Mouse (Mus musculus) neural tube, embryonic 14.5 days (tissue): Measurements from ENCODE around the gene C2cd2. TPM values are rescaled to one million over a fixed set of nuclear protein-coding genes. Genes with fewer than 3 reads are reported as not detected.

Experiments used
- ATAC-seq: fragments of 200-750 bp; cut with Nextera tagmentation; 2 replicates; pipeline ENCODE4 v1.8.0; 2017; ENCODE audit warnings: low read depth, mild to moderate bottlenecking, moderate TSS enrichment, moderate library complexity
- H3K27ac ChIP-seq: fragments of 300-500 bp; sonication (generic); 2 replicates; pipeline ENCODE4 v1.5.1; 2014; ENCODE audit warnings: low read depth, mild to moderate bottlenecking, control low read depth, low read length, moderate library complexity, mixed read lengths
- H3K27me3 ChIP-seq: fragments of 300-500 bp; sonication (generic); 2 replicates; pipeline ENCODE4 v1.6.1; 2014; ENCODE audit warnings: low read length; ENCODE audit not compliant: control insufficient read depth, insufficient read depth
- H3K36me3 ChIP-seq: fragments of 300-500 bp; sonication (generic); 2 replicates; pipeline ENCODE4 v1.6.1; 2014; ENCODE audit warnings: low read length, mixed read lengths; ENCODE audit not compliant: control insufficient read depth, insufficient read depth
- H3K4me1 ChIP-seq: fragments of 300-500 bp; sonication (generic); 2 replicates; pipeline ENCODE4 v1.6.1; 2014; ENCODE audit warnings: low read length; ENCODE audit not compliant: control insufficient read depth, insufficient read depth
- H3K4me2 ChIP-seq: fragments of 300-500 bp; sonication (generic); 2 replicates; pipeline ENCODE4 v1.6.1; 2014; ENCODE audit warnings: mild to moderate bottlenecking, low read depth, low read length, control low read depth
- H3K4me3 ChIP-seq: fragments of 300-500 bp; sonication (generic); 2 replicates; pipeline ENCODE4 v1.5.1; 2014; ENCODE audit warnings: low read depth, low read length, control low read depth, mixed read lengths
- H3K9ac ChIP-seq: fragments of 300-500 bp; sonication (generic); replicated peaks from 2 replicates; pipeline ENCODE4 v1.6.1; 2014; ENCODE audit warnings: low read depth, mild to moderate bottlenecking, control low read depth, low read length, mixed read lengths
- H3K9me3 ChIP-seq: fragments of 300-500 bp; sonication (generic); 2 replicates; pipeline ENCODE4 v1.6.1; 2016; ENCODE audit warnings: low read length; ENCODE audit not compliant: control insufficient read depth
- WGBS: fragments of 180-500 bp; shearing (Covaris S2); extraction: QIAGEN DNeasy Blood & Tissue Kit; methylation state at CpG from one replicate; pipeline ENCODE4 v1.1.7; 2014; 5-methylcytosine and 5-hydroxymethylcytosine counted together
- polyA plus RNA-seq: library from polyadenylated mRNA; unstranded; fragments of >200 nt; fragmentation: Nextera tagmentation; extraction: Ambion mirVana; gene quantifications from 2 replicates; pipeline ENCODE4 v1.2.1, GENCODE M21; 2014

Gene C2cd2
- polyA plus RNA-seq, 1 experiment from 2014 or later = 15.0 TPM

GRCm38 (mm10) chr16:97879134-97879533, 83.3 kb downstream of the C2cd2 start:
- WGBS = 83% methylated on average over 1 of the region's 1 CpGs
- H3K4me1 ChIP-seq = no peaks in the 10 kb centered on the region
- H3K4me3 ChIP-seq = no peak overlapping the region
- H3K36me3 ChIP-seq = 0 out of 2 replicates have a peak, but pooled peaks cover 4% of the 10 kb centered on the region
- no peak overlapping the region for H3K27ac ChIP-seq
- H3K9ac ChIP-seq = no peak overlapping the region
- no peak overlapping the region for H3K4me2 ChIP-seq
- no peaks in the 10 kb centered on the region for H3K27me3 ChIP-seq
- ATAC-seq = no peak
- no peaks in the 10 kb centered on the region for H3K9me3 ChIP-seq

GRCm38 (mm10) chr16:97877502-97877901, 84.9 kb downstream of the C2cd2 start:
- Histone ChIP-seq H3K4me3 (no peak overlapping the region), H3K36me3 (0 out of 2 replicates have a peak, but pooled peaks cover 10% of the 10 kb centered on the region), H3K9me3 (no peaks in the 10 kb centered on the region), H3K4me1 (no peaks in the 10 kb centered on the region), H3K27ac (no peak overlapping the region), H3K9ac (no peak overlapping the region), H3K27me3 (no peaks in the 10 kb centered on the region), H3K4me2 (no peak overlapping the region)
- WGBS = 97% methylated on average over 3 of the region's 3 CpGs
- ATAC-seq = no peak

- H3K27me3 ChIP-seq = no peaks in the 10 kb centered on the region
- H3K27ac ChIP-seq = no peak overlapping the region
- ATAC-seq = no peak
- WGBS = 89% methylated on average over 4 of the region's 4 CpGs
- no peaks in the 10 kb centered on the region for H3K4me1 ChIP-seq
- H3K4me3 ChIP-seq = no peak overlapping the region
- no peak overlapping the region for H3K9ac ChIP-seq
- no peaks in the 10 kb centered on the region for H3K9me3 ChIP-seq
- H3K36me3 ChIP-seq = 0 out of 2 replicates have a peak, but pooled peaks cover 10% of the 10 kb centered on the region
- H3K4me2 ChIP-seq = no peak overlapping the region
Measured at GRCm38 (mm10) chr16:97875101-97875500, 87.3 kb downstream of the C2cd2 start.

- H3K27ac ChIP-seq = no peak overlapping the region
- ATAC-seq = no peak
- 72% methylated on average over 1 of the region's 1 CpGs for whole genome bisulfite sequencing
- no peaks in the 10 kb centered on the region for H3K4me1 ChIP-seq
- H3K4me2 ChIP-seq = no peak overlapping the region
- no peak overlapping the region for H3K9ac ChIP-seq
- no peaks in the 10 kb centered on the region for H3K9me3 ChIP-seq
- 0 out of 2 replicates have a peak, but pooled peaks cover 10% of the 10 kb centered on the region for H3K36me3 ChIP-seq
- no peaks in the 10 kb centered on the region for H3K27me3 ChIP-seq
- H3K4me3 ChIP-seq = no peak overlapping the region
Measured at GRCm38 (mm10) chr16:97874376-97874775, 88.0 kb downstream of the C2cd2 start.

- ATAC-seq = no peak
- Histone ChIP-seq H3K9ac (no peak overlapping the region), H3K27ac (no peak overlapping the region), H3K4me2 (no peak overlapping the region), H3K9me3 (no peaks in the 10 kb centered on the region), H3K4me1 (no peaks in the 10 kb centered on the region), H3K4me3 (no peak overlapping the region), H3K27me3 (no peaks in the 10 kb centered on the region), H3K36me3 (0 out of 2 replicates have a peak, but pooled peaks cover 10% of the 10 kb centered on the region)
- WGBS = 70% methylated on average over 5 of the region's 5 CpGs
Measured at GRCm38 (mm10) chr16:97872657-97873056, 89.7 kb downstream of the C2cd2 start.

GRCm38 (mm10) chr16:97869193-97870102, 93.0 kb downstream of the C2cd2 start:
- WGBS = 72% methylated on average over 6 of the region's 6 CpGs
- no peak overlapping the region for H3K9ac ChIP-seq
- no peak for ATAC-seq

GRCm38 (mm10) chr16:97863932-97864467, 98.4 kb downstream of the C2cd2 start:
- Histone ChIP-seq H3K36me3 (0 out of 2 replicates have a peak, but pooled peaks cover 4% of the 10 kb centered on the region), H3K4me2 (no peak overlapping the region), H3K9ac (no peak overlapping the region), H3K9me3 (no peaks in the 10 kb centered on the region), H3K27me3 (no peaks in the 10 kb centered on the region), H3K4me3 (no peak overlapping the region), H3K4me1 (no peaks in the 10 kb centered on the region), H3K27ac (no peak overlapping the region)
- 86% methylated on average over 3 of the region's 3 CpGs for WGBS
- ATAC-seq = no peak

More at GRCm38 (mm10) chr16:97869193-97870102, 93.0 kb downstream of the C2cd2 start:
- H3K27me3 ChIP-seq = no peaks in the 10 kb centered on the region
- H3K36me3 ChIP-seq = 0 out of 2 replicates have a peak, but pooled peaks cover 10% of the 10 kb centered on the region
- H3K4me1 ChIP-seq = no peaks in the 10 kb centered on the region
- H3K4me3 ChIP-seq = no peak overlapping the region
- H3K27ac ChIP-seq = no peak overlapping the region
- no peak overlapping the region for H3K4me2 ChIP-seq
- no peaks in the 10 kb centered on the region for H3K9me3 ChIP-seq

GRCm38 (mm10) chr16:97856050-97856449, 106.3 kb downstream of the C2cd2 start:
- Histone ChIP-seq H3K27ac (no peak overlapping the region), H3K36me3 (no peaks in the 10 kb centered on the region), H3K4me1 (no peaks in the 10 kb centered on the region; the same call in 1 of the 2 replicates), H3K9me3 (no peaks in the 10 kb centered on the region), H3K9ac (no peak overlapping the region), H3K4me2 (no peak overlapping the region), H3K27me3 (no peaks in the 10 kb centered on the region), H3K4me3 (no peak overlapping the region)
- ATAC-seq = no peak

GRCm38 (mm10) chr16:97851741-97852319, 110.6 kb downstream of the C2cd2 start, which contains the start of gene Prdm15:
Prdm15 (minus strand) TSS chr16:97851850.
- peak within 1 kb of the TSS; percentile 74 for H3K9ac ChIP-seq
- peak within 1 kb of the TSS; percentile 63 for H3K4me2 ChIP-seq
- H3K36me3 ChIP-seq = no peaks in the 10 kb centered on the region
- WGBS = under 1% methylated on average over 30 of the region's 31 CpGs
- ATAC-seq = peak; percentile 91
- peak within 1 kb of the TSS; percentile 48 for H3K4me3 ChIP-seq
- peaks cover 6% of the 10 kb centered on the region; the same call in 1 of the 2 replicates for H3K4me1 ChIP-seq
- no peaks in the 10 kb centered on the region for H3K27me3 ChIP-seq
- no peaks in the 10 kb centered on the region for H3K9me3 ChIP-seq
- H3K27ac ChIP-seq = peak within 1 kb of the TSS; percentile 99
